Mouse (Mus musculus) neutrophil, adult 5-6 weeks (primary cell): Measurements from ENCODE around the gene Fhit. TPM values are rescaled to one million over a fixed set of nuclear protein-coding genes. Genes with fewer than 3 reads are reported as not detected.

ENCODE experiments used
- total RNA-seq: library from RNA; stranded (forward); fragments of 200-1000 nt; gene quantifications from 2 replicates; pipeline ENCODE4 v1.2.3, GENCODE M21; 2017

Fhit gene
- total RNA-seq, 1 experiment from 2014 or later = not detected

Other genes starting within 250 kb of the Fhit start
- 0.37 TPM in 1 of 2 replicates, not detected in the other for gene Gm3839, start 194.7 kb upstream of the Fhit start, total RNA-seq